Mouse (Mus musculus): ENCODE measurements around the gene Spata32.

Spata32 gene

DNA sequence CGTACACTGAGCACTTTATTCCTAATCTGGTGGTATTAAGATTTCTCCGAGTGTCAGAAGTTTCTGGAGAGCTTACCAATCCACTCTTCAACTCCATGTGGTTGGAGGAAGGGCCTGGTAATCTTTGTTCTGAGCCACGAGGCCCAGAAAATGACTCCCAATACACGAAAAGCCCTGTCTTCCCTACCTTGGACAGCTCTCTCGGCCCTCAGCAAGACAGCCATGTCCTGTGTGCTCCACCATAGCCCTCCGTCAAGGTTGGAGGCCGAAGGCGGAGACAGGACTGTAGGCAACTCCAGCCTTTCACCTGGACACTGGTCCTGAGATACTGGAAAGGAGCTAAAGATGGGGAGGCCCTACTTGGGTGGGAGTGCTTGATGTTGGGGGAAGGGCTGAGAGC lies 7.9 kb downstream of the Spata32 start:
- no peak overlapping the region for H3K4me3 ChIP-seq (replicated peaks; ENCODE audit: low read length)
- H3K4me1 ChIP-seq (replicated peaks; ENCODE audit: low read depth, low read length) = no peaks in the 10 kb centered on the region
- peaks cover 8% of the 10 kb centered on the region; the same call in 1 of the 2 replicates for H3K9me3 ChIP-seq (ENCODE audit: low read length)
- H3K36me3 ChIP-seq (ENCODE audit: insufficient read depth, low read length) = no peaks in the 10 kb centered on the region
- H3K27me3 ChIP-seq (ENCODE audit: insufficient read depth, low read length) = peaks cover 21% of the 10 kb centered on the region
- TF ChIP-seq CTCF (conservative IDR thresholded peaks at IDR 0.05; ENCODE audit: low read length) = no peak
- TF ChIP-seq POU5F1 (IDR thresholded peaks at IDR 0.05; ENCODE audit: borderline replicate concordance, low read length) = no peak
- TF ChIP-seq NANOG (IDR thresholded peaks at IDR 0.05; ENCODE audit: borderline replicate concordance, low read length) = no peak

- peaks cover 15% of the 10 kb centered on the region for H3K27me3 ChIP-seq (ENCODE audit: insufficient read depth, low read length)
- H3K9me3 ChIP-seq (ENCODE audit: low read length) = 0 out of 2 replicates have a peak, but pooled peaks cover 3% of the 10 kb centered on the region
- no peaks in the 10 kb centered on the region for H3K4me1 ChIP-seq (replicated peaks; ENCODE audit: low read depth, low read length)
- H3K36me3 ChIP-seq (ENCODE audit: insufficient read depth, low read length) = no peaks in the 10 kb centered on the region
- TF ChIP-seq NANOG (IDR thresholded peaks at IDR 0.05; ENCODE audit: borderline replicate concordance, low read length) (no peak), POU5F1 (IDR thresholded peaks at IDR 0.05; ENCODE audit: borderline replicate concordance, low read length) (no peak), CTCF (conservative IDR thresholded peaks at IDR 0.05; ENCODE audit: low read length) (no peak)
- no peak within 1 kb of the TSS for H3K4me3 ChIP-seq (replicated peaks; ENCODE audit: low read length)
These were observed 9.8 kb downstream of the Spata32 start, which contains the start of gene 1700023F06Rik for GRCm38 (mm10) chr11:103208458-103208857. Gene 1700023F06Rik, minus strand, starts transcription at chr11:103208558.

DNA sequence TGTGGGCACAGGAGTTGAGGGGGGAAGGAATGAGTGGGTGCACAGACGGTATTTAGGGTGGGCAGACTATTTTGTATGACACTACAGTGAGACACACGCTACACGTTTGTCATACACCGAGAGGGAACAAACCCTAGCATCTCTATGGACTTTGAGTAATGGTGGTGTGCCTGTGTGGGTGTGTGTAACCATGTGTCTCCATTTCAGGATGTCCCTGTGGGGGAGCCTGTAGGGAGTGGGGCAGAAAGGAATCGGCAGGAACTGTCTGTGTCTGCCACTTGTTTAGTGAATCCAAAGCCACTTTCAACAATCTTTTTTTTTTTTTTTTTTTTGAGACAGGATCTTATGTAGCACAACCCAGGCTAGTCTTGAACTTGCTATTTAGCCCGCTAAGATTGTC lies 12.0 kb downstream of the Spata32 start:
- Histone ChIP-seq H3K4me3 (replicated peaks; ENCODE audit: low read length) (no peak overlapping the region), H3K4me1 (replicated peaks; ENCODE audit: low read depth, low read length) (no peaks in the 10 kb centered on the region), H3K27me3 (ENCODE audit: insufficient read depth, low read length) (peaks cover 17% of the 10 kb centered on the region), H3K36me3 (ENCODE audit: insufficient read depth, low read length) (no peaks in the 10 kb centered on the region), H3K9me3 (ENCODE audit: low read length) (no peaks in the 10 kb centered on the region)
- no peak for TF ChIP-seq POU5F1 (IDR thresholded peaks at IDR 0.05; ENCODE audit: borderline replicate concordance, low read length)
- no peak for TF ChIP-seq NANOG (IDR thresholded peaks at IDR 0.05; ENCODE audit: borderline replicate concordance, low read length)
- TF ChIP-seq CTCF (conservative IDR thresholded peaks at IDR 0.05; ENCODE audit: low read length) = no peak

- 0 out of 2 replicates have a peak, but pooled peaks cover under 1% of the 10 kb centered on the region for H3K36me3 ChIP-seq (ENCODE audit: insufficient read depth, low read length)
- TF ChIP-seq POU5F1 (IDR thresholded peaks at IDR 0.05; ENCODE audit: borderline replicate concordance, low read length) = no peak
- no peak for TF ChIP-seq CTCF (conservative IDR thresholded peaks at IDR 0.05; ENCODE audit: low read length)
- no peak for TF ChIP-seq NANOG (IDR thresholded peaks at IDR 0.05; ENCODE audit: borderline replicate concordance, low read length)
- peaks cover 43% of the 10 kb centered on the region for H3K27me3 ChIP-seq (ENCODE audit: insufficient read depth, low read length)
- H3K4me3 ChIP-seq (replicated peaks; ENCODE audit: low read length) = no peak overlapping the region
- H3K4me1 ChIP-seq (replicated peaks; ENCODE audit: low read depth, low read length) = peaks cover 22% of the 10 kb centered on the region
- no peaks in the 10 kb centered on the region for H3K9me3 ChIP-seq (ENCODE audit: low read length)
These were observed 15.9 kb downstream of the Spata32 start for GRCm38 (mm10) chr11:103202376-103202775.

GRCm38 (mm10) chr11:103201664-103202063 lies 16.6 kb downstream of the Spata32 start:
- H3K27me3 ChIP-seq (ENCODE audit: insufficient read depth, low read length) = peaks cover 50% of the 10 kb centered on the region
- peaks cover 8% of the 10 kb centered on the region for H3K36me3 ChIP-seq (ENCODE audit: insufficient read depth, low read length)
- H3K4me1 ChIP-seq (replicated peaks; ENCODE audit: low read depth, low read length) = peaks cover 22% of the 10 kb centered on the region
- H3K9me3 ChIP-seq (ENCODE audit: low read length) = no peaks in the 10 kb centered on the region
- TF ChIP-seq CTCF (conservative IDR thresholded peaks at IDR 0.05; ENCODE audit: low read length) (no peak), NANOG (IDR thresholded peaks at IDR 0.05; ENCODE audit: borderline replicate concordance, low read length) (no peak), POU5F1 (IDR thresholded peaks at IDR 0.05; ENCODE audit: borderline replicate concordance, low read length) (no peak)
- H3K4me3 ChIP-seq (replicated peaks; ENCODE audit: low read length) = no peak overlapping the region

GRCm38 (mm10) chr11:103198911-103199803 lies 19.1 kb downstream of the Spata32 start:
- Histone ChIP-seq H3K4me1 (replicated peaks; ENCODE audit: low read depth, low read length) (peaks cover 30% of the 10 kb centered on the region), H3K9me3 (ENCODE audit: low read length) (no peaks in the 10 kb centered on the region), H3K36me3 (ENCODE audit: insufficient read depth, low read length) (peaks cover 24% of the 10 kb centered on the region), H3K4me3 (replicated peaks; ENCODE audit: low read length) (peak overlapping the region; percentile 87), H3K27me3 (ENCODE audit: insufficient read depth, low read length) (peaks cover 69% of the 10 kb centered on the region)
- TF ChIP-seq NANOG (IDR thresholded peaks at IDR 0.05; ENCODE audit: borderline replicate concordance, low read length) (no peak), CTCF (conservative IDR thresholded peaks at IDR 0.05; ENCODE audit: low read length) (no peak), POU5F1 (IDR thresholded peaks at IDR 0.05; ENCODE audit: borderline replicate concordance, low read length) (no peak)

DNA sequence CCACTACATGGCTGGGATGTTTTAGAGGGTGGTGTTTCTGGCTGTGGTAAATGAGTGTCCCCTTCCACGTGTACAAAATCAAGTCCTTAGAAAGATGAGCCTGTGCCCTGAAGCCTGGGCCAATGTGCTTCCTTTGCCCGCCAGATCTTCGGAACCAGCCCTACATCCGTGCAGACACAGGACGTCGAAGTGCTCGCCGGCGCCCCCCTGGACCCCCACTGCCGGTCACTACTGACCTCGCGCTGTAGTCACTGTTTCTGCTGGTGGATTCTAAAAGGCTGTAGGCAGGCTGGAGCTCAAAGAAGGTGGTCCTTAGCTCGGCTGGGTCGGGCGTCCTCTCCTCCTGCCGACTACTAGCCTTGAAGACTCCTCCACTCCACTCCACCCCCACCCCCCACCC lies 19.9 kb downstream of the Spata32 start:
- peak overlapping the region; percentile 87 for H3K4me3 ChIP-seq (replicated peaks; ENCODE audit: low read length)
- peaks cover 35% of the 10 kb centered on the region for H3K4me1 ChIP-seq (replicated peaks; ENCODE audit: low read depth, low read length)
- peaks cover 24% of the 10 kb centered on the region for H3K36me3 ChIP-seq (ENCODE audit: insufficient read depth, low read length)
- no peak for TF ChIP-seq POU5F1 (IDR thresholded peaks at IDR 0.05; ENCODE audit: borderline replicate concordance, low read length)
- no peak for TF ChIP-seq CTCF (conservative IDR thresholded peaks at IDR 0.05; ENCODE audit: low read length)
- no peak for TF ChIP-seq NANOG (IDR thresholded peaks at IDR 0.05; ENCODE audit: borderline replicate concordance, low read length)
- no peaks in the 10 kb centered on the region for H3K9me3 ChIP-seq (ENCODE audit: low read length)
- H3K27me3 ChIP-seq (ENCODE audit: insufficient read depth, low read length) = peaks cover 77% of the 10 kb centered on the region

- no peak overlapping the region for H3K4me3 ChIP-seq (replicated peaks; ENCODE audit: low read length)
- TF ChIP-seq CTCF (conservative IDR thresholded peaks at IDR 0.05; ENCODE audit: low read length) = no peak
- no peak for TF ChIP-seq NANOG (IDR thresholded peaks at IDR 0.05; ENCODE audit: borderline replicate concordance, low read length)
- TF ChIP-seq POU5F1 (IDR thresholded peaks at IDR 0.05; ENCODE audit: borderline replicate concordance, low read length) = no peak
- H3K9me3 ChIP-seq (ENCODE audit: low read length) = no peaks in the 10 kb centered on the region
- H3K4me1 ChIP-seq (replicated peaks; ENCODE audit: low read depth, low read length) = peaks cover 44% of the 10 kb centered on the region
- peaks cover 24% of the 10 kb centered on the region for H3K36me3 ChIP-seq (ENCODE audit: insufficient read depth, low read length)
- peaks cover 84% of the 10 kb centered on the region for H3K27me3 ChIP-seq (ENCODE audit: insufficient read depth, low read length)
These were observed 20.9 kb downstream of the Spata32 start for GRCm38 (mm10) chr11:103197340-103197739.
